Mouse (Mus musculus): ENCODE data around the gene Dnajb8.
A peak's percentile ranks its signal among the peaks of the same experiment; 100 is the strongest.

Dnajb8 gene

GRCm38 (mm10) chr6:88221968-88222367 lies at the start of gene Dnajb8:
TSS of gene Dnajb8 (plus strand) at chr6:88222268.
- no peak for DNase-seq (ENCODE audit: low spot score in 2 of 2)

- DNase-seq (ENCODE audit: low spot score in 2 of 2), result no peak
These were observed 47.9 kb upstream of the Dnajb8 start for GRCm38 (mm10) chr6:88174191-88174590.

GRCm38 (mm10) chr6:88174676-88175075 lies 47.4 kb upstream of the Dnajb8 start:
- DNase-seq (ENCODE audit: low spot score in 2 of 2), result no peak

GRCm38 (mm10) chr6:88184671-88185070 lies 37.4 kb upstream of the Dnajb8 start:
- no peak for DNase-seq (ENCODE audit: low spot score in 2 of 2)

GRCm38 (mm10) chr6:88188148-88188547 lies 33.9 kb upstream of the Dnajb8 start:
- DNase-seq (ENCODE audit: low spot score in 2 of 2), result no peak

GRCm38 (mm10) chr6:88189312-88190042 lies 32.6 kb upstream of the Dnajb8 start:
- peak; percentile 62 to 64 for DNase-seq (ENCODE audit: low spot score in 2 of 2)

GRCm38 (mm10) chr6:88190043-88190309 lies 32.1 kb upstream of the Dnajb8 start:
- DNase-seq (ENCODE audit: low spot score in 2 of 2), result no peak

- no peak for DNase-seq (ENCODE audit: low spot score in 2 of 2)
These were observed 31.6 kb upstream of the Dnajb8 start for GRCm38 (mm10) chr6:88190310-88191023.

- DNase-seq (ENCODE audit: low spot score in 2 of 2), result no peak
These were observed 31.1 kb upstream of the Dnajb8 start for GRCm38 (mm10) chr6:88191024-88191365.

- DNase-seq (ENCODE audit: low spot score in 2 of 2), result no peak
These were observed 30.5 kb upstream of the Dnajb8 start for GRCm38 (mm10) chr6:88191411-88192070.

GRCm38 (mm10) chr6:88192756-88193155 lies 29.3 kb upstream of the Dnajb8 start:
- DNase-seq (ENCODE audit: low spot score in 2 of 2), result no peak

- no peak for DNase-seq (ENCODE audit: low spot score in 2 of 2)
These were observed 28.5 kb upstream of the Dnajb8 start, which contains the start of gene Gata2 for GRCm38 (mm10) chr6:88193433-88194052. TSS of gene Gata2 (plus strand) at chr6:88193891.

GRCm38 (mm10) chr6:88194053-88194977 lies 27.8 kb upstream of the Dnajb8 start:
- no peak for DNase-seq (ENCODE audit: low spot score in 2 of 2)

- no peak for DNase-seq (ENCODE audit: low spot score in 2 of 2)
These were observed 27.1 kb upstream of the Dnajb8 start for GRCm38 (mm10) chr6:88194978-88195325.

- no peak for DNase-seq (ENCODE audit: low spot score in 2 of 2)
These were observed 25.9 kb upstream of the Dnajb8 start for GRCm38 (mm10) chr6:88196054-88196732.

- no peak for DNase-seq (ENCODE audit: low spot score in 2 of 2)
These were observed 25.2 kb upstream of the Dnajb8 start for GRCm38 (mm10) chr6:88196733-88197312.

GRCm38 (mm10) chr6:88197313-88198069 lies 24.6 kb upstream of the Dnajb8 start:
- DNase-seq (ENCODE audit: low spot score in 2 of 2), result no peak

GRCm38 (mm10) chr6:88198070-88198940 lies 23.8 kb upstream of the Dnajb8 start:
- no peak for DNase-seq (ENCODE audit: low spot score in 2 of 2)

All from frontal cortex, postnatal 25 days (tissue).